Mouse (Mus musculus): ENCODE data around the gene Gtpbp2. TPM values are rescaled to one million over a fixed set of nuclear protein-coding genes. Genes with fewer than 3 reads are reported as not detected.

Gene Gtpbp2
- total RNA-seq (2021), result 10 to 100 TPM; 51.3 to 55.1 TPM
- long read RNA-seq, experiment 1, partial matches to known transcripts, result 3 of 10 reads
- long read RNA-seq, experiment 1, other reads (novel, unspliced or antisense), result 5 of 10 reads
- long read RNA-seq, experiment 2, partial matches to known transcripts, result 5 of 14 reads
- long read RNA-seq, experiment 2, other reads (novel, unspliced or antisense), result 4 of 14 reads

DNA sequence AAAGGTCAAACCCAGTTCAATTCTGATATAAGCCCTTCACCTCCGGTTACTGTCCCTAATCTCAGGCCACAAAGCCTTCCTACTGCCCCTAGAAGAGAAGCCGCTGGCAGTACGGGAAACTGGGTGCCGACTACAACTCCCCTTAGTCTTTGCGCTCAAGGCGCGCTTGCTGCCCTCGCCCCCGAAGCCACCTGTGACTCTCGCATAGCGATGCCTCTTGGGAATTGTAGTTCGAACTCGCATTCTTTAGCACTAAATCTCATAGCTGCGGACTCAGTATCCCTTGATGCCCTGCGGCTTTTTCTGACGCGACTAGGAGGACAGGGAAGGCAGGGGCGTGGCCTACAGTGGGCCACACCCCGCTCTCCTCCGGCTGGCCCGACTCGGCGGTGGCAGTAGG is at the start of gene Gtpbp2:
Gene Gtpbp2, plus strand, starts transcription at position 347 of the 400 bp plus-strand sequence.
- DNase-seq, result peak; percentile 79 to 88
- intact Hi-C loops (cut with DNase I), result no loop called here

DNA sequence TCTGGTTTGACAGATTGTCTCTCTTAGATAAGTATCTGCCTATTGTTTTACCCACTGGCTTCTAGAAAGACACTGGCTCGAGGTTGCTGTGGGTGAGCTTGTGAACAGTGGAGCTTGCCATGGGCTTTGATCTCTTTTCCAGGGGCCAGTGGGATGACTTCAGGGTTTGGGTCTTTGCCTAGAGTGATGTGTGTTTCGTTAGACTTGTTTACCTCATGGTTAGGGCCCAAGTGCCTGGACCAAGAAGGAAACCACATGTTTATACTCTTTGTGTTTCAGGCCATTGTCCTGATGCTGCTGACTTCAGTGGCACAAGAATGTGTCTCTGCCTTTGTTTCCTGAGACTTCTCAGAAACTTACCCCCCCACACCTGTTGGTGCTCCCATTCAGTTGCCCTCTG is 45.3 kb upstream of the Gtpbp2 start:
- DNase-seq, result no peak
- intact Hi-C loops (cut with DNase I), result no loop called here

DNA sequence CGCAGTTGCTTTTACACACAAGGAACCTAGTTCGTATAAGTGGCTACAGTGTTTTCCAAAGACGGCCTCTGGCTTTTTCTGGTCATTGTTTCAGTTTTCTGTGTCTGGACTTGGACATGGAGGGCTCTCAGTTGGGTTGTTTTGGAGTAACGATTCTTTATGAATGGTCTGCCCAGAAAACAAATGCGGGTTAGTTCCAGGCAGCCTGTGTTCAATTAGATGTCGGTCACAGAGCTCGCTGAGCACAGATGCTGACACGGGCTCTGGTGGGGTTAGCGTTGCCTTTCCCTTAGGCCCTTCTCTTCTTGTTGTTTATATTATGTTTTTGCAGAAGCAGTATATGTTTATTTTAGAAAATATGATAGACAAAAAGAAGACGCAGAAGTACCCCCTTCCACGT is 44.7 kb upstream of the Gtpbp2 start:
- intact Hi-C loops (cut with DNase I), result no loop called here
- DNase-seq, result no peak

DNA sequence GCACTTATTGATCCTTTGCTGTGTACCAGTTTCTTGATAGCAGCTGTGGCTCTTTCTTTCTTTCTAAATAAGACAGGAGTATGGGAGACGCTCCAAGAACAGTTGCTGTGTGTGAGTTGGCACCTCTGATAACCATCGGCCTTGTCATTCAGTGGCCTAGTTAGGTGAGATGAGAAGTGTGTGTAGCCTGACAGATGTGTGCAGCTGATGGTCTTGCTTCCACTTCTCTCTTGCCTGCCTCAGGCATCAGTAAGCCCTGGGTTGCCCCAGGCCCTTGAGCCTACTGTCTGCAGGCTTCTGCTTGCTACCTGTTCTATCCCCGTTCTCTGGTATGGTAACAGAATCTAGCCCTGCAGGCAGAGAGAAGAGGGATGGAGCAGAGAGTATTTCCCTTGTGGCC is 44.0 kb upstream of the Gtpbp2 start:
- intact Hi-C loops (cut with DNase I), result no loop called here
- DNase-seq, result no peak

- no peak for DNase-seq
- intact Hi-C loops (cut with DNase I), result no loop called here
Measured at GRCm38 (mm10) chr17:46117623-46118422, 43.0 kb upstream of the Gtpbp2 start.

GRCm38 (mm10) chr17:46118423-46118850 is 42.4 kb upstream of the Gtpbp2 start:
- intact Hi-C loops (cut with DNase I), result no loop called here
- DNase-seq, result no peak

- intact Hi-C loops (cut with DNase I), result no loop called here
- no peak for DNase-seq
Measured at GRCm38 (mm10) chr17:46119641-46120040, 41.2 kb upstream of the Gtpbp2 start.

DNA sequence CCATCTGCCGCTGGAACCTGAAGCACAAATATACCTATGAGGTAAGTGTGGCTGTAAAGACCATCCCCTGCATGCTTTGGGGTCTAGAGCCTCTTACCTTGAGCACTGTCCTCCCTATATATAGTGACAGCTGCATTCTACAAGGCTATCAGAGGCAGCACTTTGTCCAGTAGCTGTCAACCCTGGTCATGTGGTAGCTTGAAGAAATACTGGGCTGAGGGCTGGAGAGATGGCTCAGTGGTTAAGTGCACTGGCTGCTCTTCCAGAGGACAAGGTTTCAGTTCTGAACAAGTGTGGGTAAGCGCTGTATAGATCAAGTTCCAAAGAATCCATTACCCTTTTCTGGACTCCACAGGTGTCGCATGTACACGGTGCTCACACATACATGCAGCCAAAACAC is 38.0 kb upstream of the Gtpbp2 start:
- intact Hi-C loops (cut with DNase I), result no loop called here
- no peak for DNase-seq

GRCm38 (mm10) chr17:46123285-46123684 is 37.5 kb upstream of the Gtpbp2 start:
- DNase-seq, result no peak
- intact Hi-C loops (cut with DNase I), result no loop called here

GRCm38 (mm10) chr17:46123953-46124700 is 36.7 kb upstream of the Gtpbp2 start:
- intact Hi-C loops (cut with DNase I), result no loop called here
- no peak for DNase-seq

- no peak for DNase-seq
- intact Hi-C loops (cut with DNase I), result no loop called here
Measured at GRCm38 (mm10) chr17:46126608-46127007, 34.2 kb upstream of the Gtpbp2 start.

DNA sequence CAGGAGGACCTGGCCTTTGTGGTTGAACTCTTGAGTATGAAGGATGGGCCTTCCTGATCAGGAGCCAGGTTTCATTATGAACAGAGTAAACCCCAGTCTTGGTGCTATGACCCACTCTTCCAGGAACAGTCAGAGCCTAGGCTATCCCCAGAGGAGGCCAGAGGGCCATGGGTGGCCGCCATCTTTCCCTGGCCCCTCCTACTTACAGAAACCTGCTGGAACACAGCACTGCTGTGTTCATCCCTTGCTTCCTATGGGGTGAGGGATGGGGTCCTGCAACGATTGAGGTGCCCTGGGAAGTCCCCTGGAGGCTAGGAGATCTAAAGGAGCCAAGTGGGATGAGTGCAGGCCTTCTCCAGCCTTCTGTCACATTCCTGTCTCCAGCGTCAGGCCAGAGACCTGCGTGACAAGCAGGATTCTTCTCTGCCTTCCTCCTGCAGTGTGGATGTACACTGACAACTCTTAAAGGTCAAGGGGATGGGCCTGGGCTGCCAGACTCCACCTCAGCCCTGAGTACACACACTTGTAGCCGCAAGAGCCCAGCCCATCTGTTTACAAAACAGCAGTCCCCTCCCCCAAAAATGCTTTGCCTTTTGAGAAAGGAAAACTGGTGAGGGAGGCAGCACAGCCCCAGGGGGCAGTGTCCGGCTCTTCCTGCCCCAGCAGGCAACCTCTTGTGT is 32.9 kb upstream of the Gtpbp2 start:
- intact Hi-C loops (cut with DNase I), result no loop called here
- DNase-seq, result no peak

GRCm38 (mm10) chr17:46129741-46130498 is 30.9 kb upstream of the Gtpbp2 start:
- peak; percentile 64 to 76 for DNase-seq
- intact Hi-C loops (cut with DNase I), result loop anchor here (5.0 kb wide), 1 partner anchor 398 kb away; the partner anchor contains the start of gene 1600014C23Rik

DNA sequence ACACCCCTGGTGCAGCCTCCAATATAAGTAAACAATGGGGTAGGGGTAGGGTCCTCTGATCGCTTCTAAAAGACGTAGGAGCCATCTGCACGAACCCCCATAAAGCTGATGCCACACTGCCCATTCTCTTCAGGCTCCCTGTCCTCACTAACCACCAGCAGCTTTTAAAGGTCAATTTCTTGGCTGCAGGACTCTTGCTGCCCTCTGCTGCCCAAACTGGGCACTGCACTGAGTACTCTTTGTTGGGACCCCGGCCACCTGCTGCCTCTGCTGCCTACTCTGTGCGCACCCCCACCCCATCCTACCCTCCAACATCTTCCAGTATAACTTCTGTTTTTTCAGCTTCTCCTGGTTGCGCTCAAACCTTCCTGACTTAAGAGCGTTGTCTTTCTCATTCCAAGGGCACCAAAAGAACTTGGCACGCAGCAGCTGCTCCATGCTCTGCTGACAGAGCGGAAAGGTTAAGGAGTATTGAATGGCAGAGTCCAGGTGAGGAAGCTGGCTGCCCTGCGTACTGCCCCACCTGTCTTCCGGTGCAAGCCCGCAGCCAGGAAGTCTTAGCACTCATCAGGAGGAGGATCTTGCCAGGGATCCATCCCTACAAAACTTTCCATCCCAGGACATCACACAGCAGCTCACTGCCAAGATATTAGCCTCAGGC is 28.6 kb upstream of the Gtpbp2 start:
- intact Hi-C loops (cut with DNase I), result loop anchor here (5.0 kb wide), 1 partner anchor 400 kb away; the partner anchor contains the start of gene 1600014C23Rik

DNA sequence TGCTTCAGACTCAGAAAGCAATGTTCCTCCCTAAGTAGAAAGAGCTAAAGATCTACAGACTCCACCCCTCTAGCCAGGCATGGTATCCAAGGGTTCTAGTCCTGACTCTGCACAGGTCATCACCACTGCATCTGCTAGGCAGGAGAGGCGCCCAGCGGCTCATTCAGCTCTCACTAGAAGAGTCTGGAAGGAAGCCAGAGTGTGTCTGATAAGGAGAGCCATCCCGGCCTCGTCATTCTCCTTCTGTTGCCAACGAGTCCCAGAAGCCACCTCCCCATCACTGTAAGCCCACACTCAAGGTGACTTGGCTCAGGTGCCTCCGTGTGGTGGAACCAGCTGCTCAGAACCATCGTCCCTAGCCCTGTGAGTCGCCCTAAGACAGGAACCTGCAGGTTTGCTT is 28.0 kb upstream of the Gtpbp2 start:
- DNase-seq, result no peak
- intact Hi-C loops (cut with DNase I), result loop anchor here (1.0 to 5.0 kb wide), 2 partner anchors 90 to 401 kb away; partner anchors contain the start of gene 1600014C23Rik

More for the DNA sequence above, 28.6 kb upstream of the Gtpbp2 start:
- peak; percentile 59 to 80 for DNase-seq

- DNase-seq, result no peak
- intact Hi-C loops (cut with DNase I), result no loop called here
Measured at GRCm38 (mm10) chr17:46138563-46139236, 22.1 kb upstream of the Gtpbp2 start.

GRCm38 (mm10) chr17:46139872-46140271 is 21.0 kb upstream of the Gtpbp2 start:
- intact Hi-C loops (cut with DNase I), result no loop called here
- DNase-seq, result no peak

- peak; percentile 61 to 75 for DNase-seq
- intact Hi-C loops (cut with DNase I), result no loop called here
Measured at GRCm38 (mm10) chr17:46143578-46144423, 17.0 kb upstream of the Gtpbp2 start, which contains the start of gene Rsph9. TSS of gene Rsph9 (minus strand) at chr17:46144216.

All from gastrocnemius, postnatal 36 days (tissue).